Mouse (Mus musculus) adrenal gland, postnatal 14 days (tissue): ENCODE results near the gene Chil6. TPM values are rescaled to one million over a fixed set of nuclear protein-coding genes. Genes with fewer than 3 reads are reported as not detected.

Source experiments
- DNase-seq: peaks from one replicate; pipeline ENCODE4 v3.0.0; 2021; ENCODE audit warnings: mixed read lengths
- long read RNA-seq, 2 experiments: library from polyadenylated mRNA; stranded (forward); transcript quantifications; one replicate each; pipeline ENCODE4 v2.0.0; 2021
- total RNA-seq: library from RNA; stranded (reverse); gene quantifications from 2 replicates; pipeline ENCODE4 v1.2.3, GENCODE M21; 2021

The Chil6 gene
- not detected in 2 replicates for total RNA-seq
- long read RNA-seq, experiment 1: 0 reads
- long read RNA-seq, experiment 2: 0 reads

- DNase-seq: no peak
Observed at GRCm38 (mm10) chr3:106406082-106406481, at the start of gene Chil6. Gene Chil6, minus strand, starts transcription at chr3:106406182.

- DNase-seq: no peak
Observed at GRCm38 (mm10) chr3:106452616-106453015, 46.6 kb upstream of the Chil6 start.

- DNase-seq: no peak
Observed at GRCm38 (mm10) chr3:106449567-106449966, 43.6 kb upstream of the Chil6 start.

- DNase-seq: no peak
Observed at GRCm38 (mm10) chr3:106448995-106449394, 43.0 kb upstream of the Chil6 start.

GRCm38 (mm10) chr3:106448571-106448970, 42.6 kb upstream of the Chil6 start:
- peak; percentile 23 for DNase-seq

Other genes starting within 250 kb of the Chil6 start
- 0.83 and 3.0 TPM in 2 replicates for gene Chil3, start 238.6 kb downstream of the Chil6 start, total RNA-seq
- gene Chil4, start 186.7 kb downstream of the Chil6 start, total RNA-seq: not detected in 2 replicates
- 1.9 and 6.4 TPM in 2 replicates for gene Dennd2d, start 76.2 kb upstream of the Chil6 start, total RNA-seq
- gene Dram2, start 141.6 kb upstream of the Chil6 start, total RNA-seq: 81.6 and 88.9 TPM in 2 replicates
- 37.8 and 41.3 TPM in 2 replicates for gene Cept1, start 141.6 kb upstream of the Chil6 start, total RNA-seq